Mouse (Mus musculus) heart, embryonic 10.5 days (tissue): ENCODE results near the gene Ntsr2. TPM values are rescaled to one million over a fixed set of nuclear protein-coding genes. Genes with fewer than 3 reads are reported as not detected.
"Not testable (repeated sequence)": the region's sequence is repeated elsewhere in the genome, so short reads cannot be mapped to it uniquely, and the experiment has no call there.

Experiments
- DNase-seq: peaks from one replicate; pipeline ENCODE4 v3.0.0-alpha.2; 2017; ENCODE audit warnings: low spot score
- H3K27ac ChIP-seq: fragments of 300-500 bp; sonication (generic); 2 replicates; pipeline ENCODE4 v1.5.1; 2016; ENCODE audit warnings: mild to moderate bottlenecking
- H3K27me3 ChIP-seq: fragments of 300-500 bp; sonication (generic); 2 replicates; pipeline ENCODE4 v1.6.1; 2016; ENCODE audit warnings: mild to moderate bottlenecking; ENCODE audit not compliant: poor library complexity, insufficient read depth, severe bottlenecking
- H3K36me3 ChIP-seq: fragments of 300-500 bp; sonication (generic); 2 replicates; pipeline ENCODE4 v1.6.1; 2016; ENCODE audit warnings: mild to moderate bottlenecking, moderate library complexity
- H3K4me1 ChIP-seq: fragments of 300-500 bp; sonication (generic); 2 replicates; pipeline ENCODE4 v1.6.1; 2016; ENCODE audit warnings: mild to moderate bottlenecking
- H3K4me3 ChIP-seq: fragments of 300-500 bp; sonication (generic); 2 replicates; pipeline ENCODE4 v1.5.1; 2016; ENCODE audit warnings: mild to moderate bottlenecking, moderate library complexity
- H3K9me3 ChIP-seq: fragments of 300-500 bp; sonication (generic); 2 replicates; pipeline ENCODE4 v1.6.1; 2016; ENCODE audit warnings: mild to moderate bottlenecking, moderate library complexity
- WGBS: fragments of 180-500 bp; shearing (Covaris S2); methylation state at CpG from one replicate; pipeline ENCODE4 v1.1.7; 2016; 5-methylcytosine and 5-hydroxymethylcytosine counted together
- polyA plus RNA-seq: library from polyadenylated mRNA; unstranded; fragments of >200 nt; fragmentation: Nextera tagmentation; extraction: Ambion mirVana; gene quantifications from 2 replicates; pipeline ENCODE4 v1.2.1, GENCODE M21; 2016

The Ntsr2 gene
- polyA plus RNA-seq, 1 experiment from 2014 or later: not detected

DNA sequence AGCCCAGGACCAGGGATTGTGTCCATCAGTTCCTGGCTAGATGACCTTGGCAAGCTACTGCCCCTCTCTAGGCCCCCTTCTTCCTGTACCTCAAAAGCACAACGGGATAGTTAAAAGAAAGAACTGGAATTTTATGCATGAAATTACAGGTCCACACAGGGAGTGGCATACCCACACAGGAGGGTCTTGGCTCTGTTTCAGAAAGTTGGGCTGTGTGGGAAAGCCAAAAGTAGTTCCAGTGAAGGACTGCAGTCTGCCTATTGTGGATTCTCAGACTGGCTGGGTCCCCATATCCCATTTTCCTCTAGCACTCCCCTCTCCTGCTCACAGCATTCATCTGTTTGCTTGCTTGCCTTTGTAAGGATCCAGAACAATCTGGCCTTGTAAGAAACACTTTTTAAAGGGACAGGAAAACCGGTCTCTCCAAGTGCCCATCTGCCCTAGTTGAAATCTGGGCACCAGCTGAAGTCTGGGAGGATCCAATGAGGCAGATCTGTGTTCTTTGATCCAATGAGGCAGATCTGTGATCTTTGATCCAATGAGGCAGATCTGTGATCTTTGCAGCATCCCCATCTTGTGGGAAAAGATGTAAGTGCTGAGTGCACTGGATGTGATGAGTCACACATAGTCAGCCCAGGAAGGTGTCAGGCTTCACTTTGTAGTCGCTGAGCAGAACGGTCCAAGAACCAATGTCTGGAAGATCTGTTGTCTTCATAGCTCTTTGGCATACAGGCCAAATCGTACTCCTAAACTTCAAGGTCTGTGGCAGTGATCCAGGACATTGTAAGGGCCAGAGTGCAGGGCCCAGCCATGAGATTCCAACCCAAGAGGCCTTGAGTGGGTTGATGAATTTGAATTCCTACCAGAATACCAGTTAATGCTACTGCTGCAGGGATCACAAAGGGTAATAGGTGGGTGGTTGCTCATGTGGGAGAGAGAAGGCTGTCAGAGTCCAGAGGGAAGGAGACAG lies 4.0 kb downstream of the Ntsr2 start:
- no peak overlapping the region for H3K4me3 ChIP-seq
- no peaks in the 10 kb centered on the region for H3K9me3 ChIP-seq
- 69% methylated on average over 5 of the region's 5 CpGs for WGBS

GRCm38 (mm10) chr12:16661459-16661858 lies 8.3 kb downstream of the Ntsr2 start:
- H3K4me3 ChIP-seq: no peak overlapping the region
- H3K27ac ChIP-seq: no peak overlapping the region
- WGBS: 84% methylated on average over 10 of the region's 10 CpGs
- no peaks in the 10 kb centered on the region for H3K36me3 ChIP-seq
- H3K27me3 ChIP-seq: 0 out of 2 replicates have a peak, but pooled peaks cover 6% of the 10 kb centered on the region
- H3K9me3 ChIP-seq: no peaks in the 10 kb centered on the region
- H3K4me1 ChIP-seq: 0 out of 2 replicates have a peak, but pooled peaks cover 5% of the 10 kb centered on the region
- no peak for DNase-seq

More for the DNA sequence above, 4.0 kb downstream of the Ntsr2 start:
- Histone ChIP-seq H3K4me1 (peaks cover 9% of the 10 kb centered on the region), H3K27me3 (peaks cover 45% of the 10 kb centered on the region), H3K36me3 (no peaks in the 10 kb centered on the region), H3K27ac (no peak overlapping the region)
- DNase-seq: no peak

- no peaks in the 10 kb centered on the region for H3K9me3 ChIP-seq
- H3K36me3 ChIP-seq: no peaks in the 10 kb centered on the region
- no peak overlapping the region for H3K4me3 ChIP-seq
- H3K4me1 ChIP-seq: 0 out of 2 replicates have a peak, but pooled peaks cover 5% of the 10 kb centered on the region
- DNase-seq: no peak
- 50% methylated on average over 2 of the region's 2 CpGs for WGBS
- H3K27ac ChIP-seq: no peak overlapping the region
- 0 out of 2 replicates have a peak, but pooled peaks cover under 1% of the 10 kb centered on the region for H3K27me3 ChIP-seq
Measured at GRCm38 (mm10) chr12:16661936-16662335, 8.8 kb downstream of the Ntsr2 start.

DNA sequence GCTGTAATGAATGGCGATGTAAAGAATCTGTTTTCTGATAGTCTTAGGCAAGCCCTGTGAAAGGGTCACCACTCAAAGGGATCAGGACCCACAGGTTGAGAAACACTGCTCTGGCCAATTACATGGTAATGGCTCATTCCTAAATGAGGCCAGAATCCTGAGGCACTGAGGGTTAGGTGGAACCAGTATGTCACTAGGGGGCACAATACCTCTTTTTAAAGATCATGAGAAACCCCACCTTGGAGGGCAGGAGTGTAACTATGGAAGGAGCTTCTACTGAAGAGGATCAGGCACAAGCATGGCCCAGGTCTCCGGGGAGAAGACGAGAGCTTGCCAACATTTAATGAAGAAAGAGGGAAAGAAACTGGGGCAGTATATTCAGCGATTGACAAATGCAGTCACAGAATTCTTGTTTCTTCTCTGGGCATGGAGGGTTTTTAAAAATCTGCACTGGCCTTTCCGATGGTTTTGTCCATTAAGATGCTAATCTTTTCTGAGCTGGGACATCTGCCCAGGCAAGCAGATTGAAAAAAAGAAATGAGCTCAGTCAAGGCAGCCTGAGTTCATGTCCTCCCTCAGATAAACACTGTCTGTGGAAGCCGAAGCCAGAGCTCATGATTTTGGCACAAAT lies 9.9 kb downstream of the Ntsr2 start:
- Histone ChIP-seq H3K27ac (no peak overlapping the region), H3K4me3 (no peak overlapping the region), H3K9me3 (no peaks in the 10 kb centered on the region), H3K27me3 (no peaks in the 10 kb centered on the region), H3K4me1 (0 out of 2 replicates have a peak, but pooled peaks cover 5% of the 10 kb centered on the region), H3K36me3 (no peaks in the 10 kb centered on the region)
- 65% methylated on average over 6 of the region's 6 CpGs for WGBS
- DNase-seq: no peak

- no peak for DNase-seq
Measured at GRCm38 (mm10) chr12:16665022-16665421, 11.8 kb downstream of the Ntsr2 start.

DNA sequence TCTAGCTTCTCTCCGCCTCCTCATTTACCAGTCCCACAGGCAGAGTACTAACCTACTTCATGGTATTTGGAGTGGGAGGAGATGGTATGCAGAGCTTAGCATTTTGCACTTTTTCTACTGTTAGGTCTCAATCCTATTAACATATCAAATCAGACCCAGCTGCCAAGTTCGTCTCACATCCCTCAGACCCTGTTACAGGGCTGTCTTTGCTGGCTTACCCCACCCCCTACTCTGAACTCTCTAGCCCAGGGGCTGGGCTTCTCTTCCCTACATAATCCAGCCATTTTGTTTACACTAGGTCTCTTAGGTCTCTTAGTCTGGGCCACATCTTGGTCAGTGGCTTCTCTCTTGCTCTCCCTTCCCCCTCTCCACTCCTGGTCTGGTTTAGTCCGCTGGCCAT lies 16.0 kb downstream of the Ntsr2 start:
- 66% methylated on average over 3 of the region's 3 CpGs for WGBS
- Histone ChIP-seq H3K9me3 (no peaks in the 10 kb centered on the region), H3K27ac (no peak overlapping the region), H3K27me3 (no peaks in the 10 kb centered on the region), H3K36me3 (peaks cover 18% of the 10 kb centered on the region), H3K4me3 (no peak overlapping the region), H3K4me1 (0 out of 2 replicates have a peak, but pooled peaks cover 9% of the 10 kb centered on the region)
- no peak for DNase-seq

More at GRCm38 (mm10) chr12:16665022-16665421, 11.8 kb downstream of the Ntsr2 start:
- WGBS: 20% methylated on average over 2 of the region's 2 CpGs
- Histone ChIP-seq H3K36me3 (no peaks in the 10 kb centered on the region), H3K27me3 (no peaks in the 10 kb centered on the region), H3K27ac (no peak overlapping the region), H3K9me3 (no peaks in the 10 kb centered on the region), H3K4me3 (no peak overlapping the region), H3K4me1 (0 out of 2 replicates have a peak, but pooled peaks cover 9% of the 10 kb centered on the region)

DNA sequence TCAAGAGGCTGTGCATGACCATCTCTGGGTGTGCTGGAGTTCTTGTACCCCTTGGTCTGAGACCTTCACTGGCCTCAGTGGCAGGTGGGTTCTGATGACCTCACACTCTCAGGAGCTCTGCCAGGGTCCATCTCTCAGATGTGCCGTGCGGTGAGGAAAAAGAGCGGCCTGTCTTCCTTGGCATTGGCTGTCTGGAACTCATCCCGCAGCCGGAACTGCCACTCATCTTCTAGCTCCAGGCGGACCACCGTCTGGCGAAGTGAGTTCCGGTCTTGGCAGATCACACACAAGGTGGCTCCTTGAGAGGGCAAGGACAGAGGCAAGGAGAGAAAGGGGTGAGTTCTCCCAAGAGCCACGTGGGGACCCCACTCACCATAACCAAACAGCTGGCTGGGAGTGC lies 19.1 kb downstream of the Ntsr2 start:
- H3K27me3 ChIP-seq: no peaks in the 10 kb centered on the region
- H3K27ac ChIP-seq: no peak overlapping the region
- DNase-seq: no peak
- no peaks in the 10 kb centered on the region for H3K9me3 ChIP-seq
- WGBS: 86% methylated on average over 10 of the region's 10 CpGs
- H3K36me3 ChIP-seq: peaks cover 27% of the 10 kb centered on the region
- no peak overlapping the region for H3K4me3 ChIP-seq
- 0 out of 2 replicates have a peak, but pooled peaks cover 3% of the 10 kb centered on the region for H3K4me1 ChIP-seq

- WGBS: 88% methylated on average over 9 of the region's 9 CpGs
- no peak overlapping the region for H3K4me3 ChIP-seq
- H3K4me1 ChIP-seq: no peaks in the 10 kb centered on the region
- DNase-seq: no peak
- H3K9me3 ChIP-seq: no peaks in the 10 kb centered on the region
- H3K27ac ChIP-seq: no peak overlapping the region
- H3K27me3 ChIP-seq: no peaks in the 10 kb centered on the region
- H3K36me3 ChIP-seq: peaks cover 18% of the 10 kb centered on the region
Measured at GRCm38 (mm10) chr12:16690631-16691030, 37.4 kb downstream of the Ntsr2 start.

DNA sequence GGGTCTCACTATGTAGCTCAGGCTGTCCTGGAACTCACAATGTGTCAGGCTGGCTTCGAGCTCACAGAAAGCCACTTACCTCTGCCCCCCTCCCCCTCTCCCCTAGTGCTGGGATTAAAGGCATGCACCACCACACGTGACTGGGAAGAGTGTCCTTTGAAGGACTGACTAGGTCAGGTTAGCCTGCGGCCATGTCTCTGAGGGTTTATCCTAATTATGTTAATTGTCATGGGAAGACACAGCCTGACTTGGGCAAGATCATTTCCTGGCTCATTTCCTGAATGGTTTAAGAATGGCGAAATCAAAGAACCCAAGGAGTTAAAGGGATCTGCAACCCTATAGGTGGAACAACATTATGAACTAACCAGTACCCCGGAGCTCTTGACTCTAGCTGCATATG lies 41.6 kb downstream of the Ntsr2 start:
- Histone ChIP-seq H3K4me3 (no peak overlapping the region), H3K36me3 (peaks cover 31% of the 10 kb centered on the region), H3K9me3 (no peaks in the 10 kb centered on the region), H3K27me3 (no peaks in the 10 kb centered on the region), H3K4me1 (no peaks in the 10 kb centered on the region), H3K27ac (no peak overlapping the region)
- no peak for DNase-seq
- 66% methylated on average over 5 of the region's 5 CpGs for WGBS

- H3K9me3 ChIP-seq, H3K27ac ChIP-seq, H3K27me3 ChIP-seq, H3K4me1 ChIP-seq, H3K4me3 ChIP-seq, DNase-seq: not testable (repeated sequence)
- WGBS: 92% methylated on average over 8 of the region's 8 CpGs
- H3K36me3 ChIP-seq: peaks cover 32% of the 10 kb centered on the region
Measured at GRCm38 (mm10) chr12:16695252-16695651, 42.1 kb downstream of the Ntsr2 start.

DNA sequence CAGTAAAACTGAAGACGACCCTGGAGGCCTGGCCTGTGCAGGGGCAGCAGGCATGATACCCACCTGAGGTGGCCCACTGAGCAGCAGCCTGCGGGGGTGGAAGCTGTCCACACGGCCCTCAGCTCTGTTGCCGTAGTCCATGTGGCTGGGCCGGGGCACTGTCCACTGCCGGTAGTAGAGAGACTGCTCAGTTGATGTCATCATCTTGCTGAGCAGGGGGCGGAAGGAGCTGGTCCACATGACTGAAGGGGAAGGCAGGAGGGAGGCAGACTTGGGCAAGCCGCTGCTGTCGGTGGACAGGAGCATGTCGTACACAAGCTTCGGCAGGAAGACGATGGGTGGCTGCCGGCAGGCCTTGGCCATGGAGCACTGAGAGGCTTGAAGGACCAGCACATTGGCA lies 43.0 kb downstream of the Ntsr2 start:
- 84% methylated on average over 13 of the region's 13 CpGs for WGBS
- H3K4me3 ChIP-seq: no peak overlapping the region
- no peak overlapping the region for H3K27ac ChIP-seq
- H3K4me1 ChIP-seq: no peaks in the 10 kb centered on the region
- peaks cover 35% of the 10 kb centered on the region for H3K36me3 ChIP-seq
- no peak for DNase-seq
- no peaks in the 10 kb centered on the region for H3K9me3 ChIP-seq
- H3K27me3 ChIP-seq: no peaks in the 10 kb centered on the region

DNA sequence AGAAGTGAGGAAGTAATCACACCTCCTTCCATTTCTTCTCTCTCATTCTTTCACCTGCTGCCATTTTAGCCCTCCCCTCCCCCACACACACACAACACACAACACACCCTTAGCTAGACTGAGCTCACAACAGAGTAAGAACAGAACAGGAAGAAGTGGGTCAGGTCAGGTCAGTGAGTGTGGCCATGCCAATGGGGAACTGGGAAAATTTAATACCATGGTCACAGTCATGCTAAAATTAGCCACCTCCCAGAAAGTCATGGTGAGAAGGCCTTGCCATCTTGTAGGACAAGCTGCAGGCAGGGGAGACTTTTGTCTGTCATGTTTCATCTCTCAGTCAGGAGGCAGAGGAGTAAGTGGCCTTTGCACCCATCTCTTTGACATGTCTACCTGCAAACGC lies 45.5 kb downstream of the Ntsr2 start:
- Histone ChIP-seq H3K9me3 (no peaks in the 10 kb centered on the region), H3K27ac (no peak overlapping the region), H3K4me3 (no peak overlapping the region), H3K27me3 (no peaks in the 10 kb centered on the region), H3K4me1 (no peaks in the 10 kb centered on the region), H3K36me3 (peaks cover 54% of the 10 kb centered on the region)
- no peak for DNase-seq
- 86% methylated on average over 1 of the region's 1 CpGs for WGBS
